Mouse (Mus musculus): ENCODE results near the gene Nutf2. TPM values are rescaled to one million over a fixed set of nuclear protein-coding genes. Genes with fewer than 3 reads are reported as not detected.

The Nutf2 gene
- total RNA-seq, 2 experiments from 2014 or later = 43.2 to 43.8 TPM

Other genes starting within 250 kb of the Nutf2 start
- 10 to 100 TPM; 50.8 to 65.2 TPM for gene Ctcf, start 224.0 kb upstream of the Nutf2 start, total RNA-seq (2021)
- gene Agrp, start 223.2 kb upstream of the Nutf2 start, total RNA-seq (2021) = 1 to 10 TPM in 1 of 2 experiments, under 1 TPM in 1; 0.92 to 1.9 TPM
- 1 to 10 TPM; 1.2 to 1.4 TPM for gene Carmil2, start 174.3 kb upstream of the Nutf2 start, total RNA-seq (2021)
- 10 to 100 TPM; 24.9 to 26.3 TPM for gene Acd, start 159.5 kb upstream of the Nutf2 start, total RNA-seq (2021)
- 10 to 100 TPM; 10.7 to 14.0 TPM for gene Pard6a, start 159.4 kb upstream of the Nutf2 start, total RNA-seq (2021)
- not detected for gene 4933405L10Rik, start 152.9 kb upstream of the Nutf2 start, total RNA-seq (2021)
- gene Enkd1, start 152.4 kb upstream of the Nutf2 start, total RNA-seq (2021) = 1 to 10 TPM; 4.5 to 4.9 TPM
- 10 to 100 TPM in 1 of 2 experiments, 1 to 10 TPM in 1; 9.7 to 10.3 TPM for gene Gfod2, start 101.9 kb upstream of the Nutf2 start, total RNA-seq (2021)
- gene Ranbp10, start 33.2 kb upstream of the Nutf2 start, total RNA-seq (2021) = 10 to 100 TPM; 23.7 to 24.0 TPM
- not detected for gene Tsnaxip1, start 32.8 kb upstream of the Nutf2 start, total RNA-seq (2021)
- gene Cenpt, start 7.3 kb upstream of the Nutf2 start, total RNA-seq (2021) = 1 to 10 TPM; 4.3 to 9.6 TPM
- gene Thap11, start 5.4 kb upstream of the Nutf2 start, total RNA-seq (2021) = 10 to 100 TPM; 40.0 to 41.1 TPM
- 10 to 100 TPM; 31.6 to 38.2 TPM for gene Edc4, start 20.3 kb downstream of the Nutf2 start, total RNA-seq (2021)
- gene Nrn1l, start 33.0 kb downstream of the Nutf2 start, total RNA-seq (2021) = 1 to 10 TPM in 1 of 2 experiments, under 1 TPM in 1; 0.59 to 1.7 TPM
- 10 to 100 TPM; 29.0 to 33.1 TPM for gene Pskh1, start 39.9 kb downstream of the Nutf2 start, total RNA-seq (2021)
- under 1 TPM; 0.66 to 0.76 TPM for gene Ctrl, start 73.3 kb downstream of the Nutf2 start, total RNA-seq (2021)
- 10 to 100 TPM; 68.1 to 87.1 TPM for gene Psmb10, start 77.9 kb downstream of the Nutf2 start, total RNA-seq (2021)
- gene Lcat, start 82.8 kb downstream of the Nutf2 start, total RNA-seq (2021) = 1 to 10 TPM; 1.3 to 1.9 TPM
- gene Slc12a4, start 105.5 kb downstream of the Nutf2 start, total RNA-seq (2021) = 10 to 100 TPM; 43.9 to 58.9 TPM
- gene Dpep3, start 118.8 kb downstream of the Nutf2 start, total RNA-seq (2021) = not detected
- gene Dus2, start 130.8 kb downstream of the Nutf2 start, total RNA-seq (2021) = 10 to 100 TPM; 16.0 to 19.3 TPM
- under 1 TPM in 1 of 2 experiments, not detected in 1; 0.30 TPM for gene Dpep2nb, start 145.4 kb downstream of the Nutf2 start, total RNA-seq (2021)
- gene Ddx28, start 151.3 kb downstream of the Nutf2 start, total RNA-seq (2021) = 10 to 100 TPM; 15.5 to 16.9 TPM
- 10 to 100 TPM; 37.3 to 48.0 TPM for gene Nfatc3, start 198.3 kb downstream of the Nutf2 start, total RNA-seq (2021)

Measured in adrenal gland, postnatal 36 days (tissue).